Mouse (Mus musculus): ENCODE results near the gene Nol9.
"Not testable (repeated sequence)": the region's sequence is repeated elsewhere in the genome, so short reads cannot be mapped to it uniquely, and the experiment has no call there.

Gene Nol9

DNA sequence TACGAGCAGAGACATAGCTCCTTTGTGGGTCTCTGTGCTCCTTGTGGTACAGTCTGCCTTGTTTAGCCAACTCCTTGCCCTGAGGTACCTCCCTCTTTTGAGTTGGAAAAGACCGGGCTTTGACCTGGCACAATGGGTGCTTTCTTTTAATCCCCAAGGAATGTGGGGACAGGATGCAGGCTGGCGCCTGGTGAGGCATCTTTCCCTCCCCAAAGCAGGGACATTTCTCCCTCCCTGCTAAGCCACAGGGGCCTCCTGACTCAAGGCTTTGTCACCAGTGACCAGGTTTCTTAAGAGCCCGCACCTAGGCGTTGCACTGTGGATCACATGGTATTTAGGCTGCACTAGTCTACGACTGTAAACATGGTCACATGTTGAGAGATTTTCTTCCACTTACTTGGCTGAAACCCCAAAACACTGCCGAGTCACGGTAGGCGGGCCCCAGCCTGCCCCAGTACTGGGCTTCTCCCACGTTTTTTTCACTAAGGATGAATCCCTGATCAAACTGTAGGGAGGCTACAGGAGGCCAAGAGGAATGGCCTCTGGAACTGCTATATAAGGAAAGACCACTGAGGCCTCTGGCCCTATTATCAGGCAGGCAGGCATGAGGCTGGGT is 28.9 kb upstream of the Nol9 start:
- peak; percentile 70 to 89 for DNase-seq (ENCODE audit: inconsistent age in 2 of 2, low spot score in 1 of 2)

DNA sequence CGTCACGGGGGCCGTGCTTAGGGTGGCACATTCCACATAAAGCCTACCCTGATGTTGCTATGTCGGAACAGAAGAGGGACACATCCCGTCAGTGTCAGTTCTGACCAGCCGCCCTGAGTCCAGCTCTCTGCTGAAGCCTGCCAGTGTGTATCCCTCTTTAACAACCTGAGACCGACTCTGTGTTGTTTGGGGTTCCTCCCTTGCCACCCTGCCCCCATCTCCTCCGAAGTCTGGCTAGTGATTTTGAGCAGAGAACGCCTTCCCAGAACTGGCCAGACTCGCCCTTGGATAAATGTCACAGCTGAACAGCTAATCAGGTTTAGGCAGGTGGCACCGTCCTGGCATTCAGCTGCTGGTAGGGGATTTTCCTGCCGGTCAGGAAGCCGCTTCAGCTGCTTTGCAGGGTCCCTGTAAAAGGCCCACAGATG is 28.4 kb upstream of the Nol9 start:
- DNase-seq (ENCODE audit: inconsistent age in 2 of 2, low spot score in 1 of 2) = peak; percentile 40 to 81

DNA sequence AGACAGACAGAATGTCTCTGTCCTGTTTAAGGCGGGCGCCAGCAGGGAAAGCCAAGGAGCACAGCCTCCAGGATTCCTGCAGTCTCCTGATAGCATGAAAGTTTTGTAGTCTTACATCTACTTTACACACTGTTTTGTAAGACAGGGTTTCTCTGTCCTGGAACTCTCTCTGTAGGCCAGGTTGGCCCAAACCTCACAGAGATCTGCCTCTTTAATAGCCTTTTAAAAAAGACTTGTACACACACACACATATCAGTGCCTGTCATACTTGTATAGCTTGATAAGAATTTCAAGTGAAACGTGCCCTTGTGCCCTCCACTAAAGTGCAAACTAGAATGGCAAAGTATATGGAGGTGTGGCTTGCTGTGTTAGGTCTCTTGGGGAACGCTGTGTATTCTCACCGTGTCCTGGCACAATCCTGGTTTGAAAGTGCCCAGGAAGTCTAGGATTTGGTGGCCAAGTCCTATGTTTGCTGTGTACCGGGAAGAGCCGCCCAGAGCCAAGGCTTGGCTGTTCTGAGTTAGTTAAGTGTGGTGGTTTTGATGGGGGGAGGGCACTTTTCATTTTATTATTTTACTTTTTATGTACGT is 27.9 kb upstream of the Nol9 start:
- peak; percentile 9 to 36 for DNase-seq (ENCODE audit: inconsistent age in 2 of 2, low spot score in 1 of 2)

DNA sequence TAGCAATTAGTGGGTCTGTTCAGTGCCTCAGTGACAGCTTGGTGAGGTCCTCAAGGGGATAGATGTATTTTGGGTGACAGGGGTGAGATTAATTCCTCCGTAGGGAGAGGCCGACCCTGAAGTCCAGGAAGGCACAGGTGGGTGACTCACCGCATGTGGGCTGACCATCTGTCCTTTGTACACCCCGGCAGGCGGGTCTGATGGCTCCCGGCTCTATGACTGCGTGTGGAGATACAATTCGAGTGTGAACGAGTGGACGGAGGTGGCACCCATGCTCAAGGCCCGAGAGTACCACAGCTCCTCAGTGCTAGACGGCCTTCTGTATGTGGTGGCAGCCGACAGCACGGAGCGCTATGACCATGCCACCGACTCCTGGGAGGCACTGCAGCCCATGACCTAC is 27.0 kb upstream of the Nol9 start:
- peak; percentile 13 to 37 for DNase-seq (ENCODE audit: inconsistent age in 2 of 2, low spot score in 1 of 2)

DNA sequence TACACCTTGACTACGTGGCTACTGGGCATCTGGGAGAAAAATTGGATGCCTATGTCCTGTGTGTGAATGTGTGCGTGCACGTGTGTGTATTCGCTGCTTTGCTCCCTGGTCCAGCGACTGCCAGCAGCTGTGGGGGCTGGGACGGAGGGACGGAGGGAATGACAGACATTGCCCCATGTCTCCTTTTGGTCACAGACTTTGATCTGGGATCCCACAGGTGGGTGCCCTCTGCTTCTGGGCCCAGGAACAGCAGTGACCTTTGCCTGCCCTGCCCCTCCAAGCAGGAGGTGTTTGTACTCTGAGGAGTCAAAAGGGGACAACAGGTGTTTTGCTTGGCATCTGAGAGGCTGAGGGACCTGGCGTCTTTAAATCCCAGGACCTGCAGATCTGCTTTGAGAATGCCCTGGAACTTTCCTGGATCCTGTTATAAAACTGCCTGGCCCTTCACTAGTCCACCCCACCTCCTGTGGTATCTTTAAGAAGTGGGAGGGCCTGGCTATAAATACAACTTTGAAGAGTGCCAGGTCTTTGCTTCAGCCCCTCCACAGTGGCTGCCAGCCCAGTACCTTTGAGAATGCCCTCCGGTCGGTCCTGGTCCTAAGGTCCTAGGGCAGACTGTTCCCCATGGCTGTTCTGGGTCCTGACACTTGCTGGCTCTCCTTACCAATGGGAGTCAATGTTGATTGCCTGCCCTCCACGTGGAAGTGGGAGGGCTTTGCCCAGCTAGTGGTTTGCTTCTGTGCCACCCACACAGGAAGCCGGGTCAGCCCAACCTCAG is 25.9 kb upstream of the Nol9 start:
- no peak for DNase-seq (ENCODE audit: inconsistent age in 2 of 2, low spot score in 1 of 2)

DNA sequence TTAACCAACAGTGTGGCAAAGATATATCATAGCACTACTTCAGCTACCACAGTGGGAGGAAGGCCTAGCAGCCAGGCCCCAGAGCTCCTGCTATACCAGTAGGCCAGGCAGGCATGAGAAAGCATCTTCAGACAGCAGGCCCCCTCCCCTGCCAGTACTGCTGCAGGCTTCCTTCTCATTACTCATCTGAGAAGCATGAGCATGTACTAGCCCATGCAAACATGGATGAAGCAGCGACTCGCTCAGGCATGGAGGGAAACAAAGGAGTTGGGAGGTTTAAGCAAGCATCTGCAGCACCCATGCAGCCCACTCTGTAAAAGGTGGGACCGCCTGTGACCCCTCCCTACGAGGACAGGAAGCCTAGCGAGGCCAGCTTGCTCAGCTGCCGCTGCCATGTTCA is 20.0 kb upstream of the Nol9 start:
- no peak for DNase-seq (ENCODE audit: inconsistent age in 2 of 2, low spot score in 1 of 2)

DNA sequence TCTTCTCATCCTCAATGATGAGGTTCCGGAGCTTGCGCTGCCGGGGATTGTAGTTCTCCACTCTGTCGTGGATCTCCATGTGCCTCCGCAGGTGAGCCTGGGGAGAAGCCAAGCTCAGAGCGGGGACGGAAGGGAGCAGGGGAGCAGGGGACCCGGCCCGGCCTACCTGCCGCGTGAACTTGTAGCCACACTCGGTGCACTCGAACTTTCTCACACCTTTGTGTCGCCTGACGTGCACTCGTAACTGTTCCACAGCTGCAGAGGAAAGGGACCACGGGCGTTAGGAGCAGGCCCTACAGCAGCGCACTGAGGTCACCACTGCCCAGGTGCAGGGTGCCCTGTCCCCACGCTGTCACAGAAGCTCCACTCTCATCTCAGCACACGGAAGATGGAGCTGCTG is 19.1 kb upstream of the Nol9 start:
- DNase-seq (ENCODE audit: inconsistent age in 2 of 2, low spot score in 1 of 2) = no peak

DNA sequence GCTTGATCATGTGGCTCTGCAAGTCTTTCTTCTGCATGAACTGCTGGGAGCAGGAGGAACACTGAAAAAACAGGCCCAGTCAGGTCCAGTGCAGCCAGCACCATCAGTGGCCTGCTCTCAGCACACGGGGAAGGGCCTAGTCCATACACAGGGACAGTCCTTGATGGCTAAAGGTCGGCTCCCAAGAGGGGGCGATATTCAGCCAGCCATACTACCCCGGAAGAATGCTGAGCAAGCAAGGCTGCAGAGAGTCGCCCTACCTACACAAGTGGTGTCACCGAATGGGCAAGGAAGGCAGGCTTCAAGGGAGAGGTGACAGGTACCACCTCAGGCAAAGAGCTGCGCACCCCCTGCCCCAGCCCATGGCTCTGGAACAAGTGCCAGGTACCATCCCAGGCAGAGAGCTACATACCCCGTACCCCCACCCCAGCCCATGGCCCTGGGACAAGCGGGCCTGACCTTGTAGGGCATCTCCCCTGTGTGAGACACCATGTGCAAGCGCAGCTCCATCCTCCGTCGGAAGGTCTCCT is 17.5 kb upstream of the Nol9 start:
- DNase-seq (ENCODE audit: inconsistent age in 2 of 2, low spot score in 1 of 2) = no peak

DNA sequence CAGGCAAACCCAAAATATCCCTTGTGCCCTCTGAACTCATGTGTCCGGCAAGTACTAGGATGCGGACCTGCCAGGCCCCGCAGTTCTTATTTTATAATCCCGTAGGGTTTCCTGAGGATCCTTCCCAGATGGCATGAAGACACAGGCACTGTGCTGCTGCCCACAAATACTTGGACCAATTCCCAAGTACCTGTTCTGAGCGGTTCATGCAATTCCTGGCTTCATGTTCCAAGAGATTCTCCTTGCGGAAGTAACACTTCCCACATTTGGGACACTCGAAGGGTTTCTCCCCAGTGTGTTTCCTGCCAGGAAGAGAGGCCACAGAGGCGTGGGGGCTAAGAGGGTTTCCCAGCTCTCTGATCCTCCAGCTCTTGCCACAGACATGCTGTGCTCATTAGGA is 16.6 kb upstream of the Nol9 start:
- DNase-seq (ENCODE audit: inconsistent age in 2 of 2, low spot score in 1 of 2) = no peak

DNA sequence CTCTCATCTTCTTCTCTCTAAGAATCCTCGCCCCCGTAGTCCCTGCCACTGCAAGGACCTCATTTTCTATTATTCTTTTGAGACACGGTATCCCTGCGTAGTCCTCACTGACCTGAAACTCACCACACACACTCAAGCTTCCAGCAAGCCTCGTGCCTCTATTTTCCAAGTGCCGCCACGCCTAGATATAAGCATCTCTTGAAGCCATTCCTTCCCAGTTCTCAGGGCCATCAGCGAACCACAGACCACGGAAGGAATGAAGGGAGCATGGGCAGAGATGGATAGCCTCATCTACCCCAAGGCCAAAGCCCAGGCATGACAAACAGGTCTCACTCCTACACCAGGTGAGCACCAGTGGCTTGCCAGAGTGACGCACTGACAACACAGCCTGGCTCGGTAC is 14.6 kb upstream of the Nol9 start:
- DNase-seq (ENCODE audit: inconsistent age in 2 of 2, low spot score in 1 of 2) = no peak

DNA sequence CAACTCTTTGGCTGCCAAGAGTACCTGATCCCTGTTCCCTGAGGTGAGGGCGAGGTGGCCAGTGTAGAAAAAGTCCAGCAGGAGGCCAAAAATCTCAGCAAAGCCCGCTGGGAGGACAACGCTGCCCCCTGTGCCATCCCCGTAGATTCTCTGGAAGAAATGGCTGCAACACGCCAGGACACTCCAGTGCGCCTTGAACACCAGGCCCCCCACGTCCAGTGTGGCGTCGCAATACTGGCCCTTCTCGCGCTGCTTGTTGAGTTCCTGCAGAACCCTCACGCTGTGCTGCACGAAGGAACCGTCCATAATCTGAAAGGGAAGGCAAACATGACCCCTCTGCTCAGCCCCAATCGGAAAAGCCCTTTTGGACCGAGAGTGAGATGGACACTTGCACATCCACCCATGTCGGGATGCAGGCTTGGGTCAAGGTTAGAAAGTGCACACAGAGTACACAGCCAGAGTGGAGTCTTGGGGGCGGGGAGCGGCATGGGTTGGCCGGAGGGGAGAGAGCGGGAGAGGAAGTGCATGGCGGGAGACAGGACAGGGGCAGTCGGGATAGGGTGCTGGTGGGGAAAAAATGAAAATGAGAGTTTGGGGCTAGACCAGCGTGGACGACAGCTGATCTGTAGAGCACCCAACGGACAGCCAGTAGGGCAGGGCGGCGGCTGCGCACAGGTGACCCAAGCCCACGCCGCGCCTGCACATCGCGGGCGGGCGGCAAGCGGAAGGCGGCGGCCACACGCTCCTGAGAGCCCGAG is 12.2 kb upstream of the Nol9 start:
- no peak for DNase-seq (ENCODE audit: inconsistent age in 2 of 2, low spot score in 1 of 2)

DNA sequence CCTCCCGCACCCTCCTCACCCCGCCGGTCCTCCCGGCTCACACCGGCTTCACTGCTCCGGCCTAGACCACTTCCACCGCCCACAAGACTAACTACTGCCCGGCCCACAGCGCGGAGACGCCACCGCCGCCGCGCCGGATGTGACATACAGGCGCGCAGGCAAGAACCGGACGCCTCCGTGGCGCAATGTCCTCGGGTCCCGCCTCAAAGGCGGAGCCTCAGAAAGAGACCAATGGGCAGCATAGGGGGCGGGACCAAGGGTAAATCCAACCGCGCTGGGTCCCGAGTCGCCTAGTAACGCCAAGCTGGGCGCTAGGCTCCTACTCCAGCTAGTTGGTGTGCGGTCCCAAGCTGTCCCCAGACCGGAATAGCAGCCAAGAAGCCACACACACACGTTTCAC is 11.6 kb upstream of the Nol9 start, which contains the start of gene Zbtb48:
TSS of gene Zbtb48 (minus strand) at position 148 of the 400 bp plus-strand sequence.
- peak; percentile 98 to 99 for DNase-seq (ENCODE audit: inconsistent age in 2 of 2, low spot score in 1 of 2)

DNA sequence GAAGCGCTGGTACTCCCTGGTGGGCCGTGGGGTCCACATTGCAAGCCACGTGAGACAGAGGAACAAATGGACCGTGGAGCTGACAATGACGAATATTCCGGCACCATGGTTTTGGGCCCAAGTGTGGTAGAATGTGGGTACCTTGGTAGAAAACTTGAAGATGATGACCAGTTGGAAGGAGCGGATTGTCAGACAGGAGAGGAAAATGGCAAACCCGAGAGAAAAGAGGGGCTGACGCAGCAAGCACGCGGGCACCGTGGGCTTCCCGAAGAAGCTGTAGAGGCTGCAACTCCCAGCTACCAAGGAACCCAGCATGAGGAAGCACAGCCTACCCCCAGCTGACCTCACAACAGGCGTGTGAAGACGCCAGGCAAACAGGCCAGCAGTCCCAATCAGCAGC is 10.7 kb upstream of the Nol9 start:
- DNase-seq (ENCODE audit: inconsistent age in 2 of 2, low spot score in 1 of 2) = no peak

DNA sequence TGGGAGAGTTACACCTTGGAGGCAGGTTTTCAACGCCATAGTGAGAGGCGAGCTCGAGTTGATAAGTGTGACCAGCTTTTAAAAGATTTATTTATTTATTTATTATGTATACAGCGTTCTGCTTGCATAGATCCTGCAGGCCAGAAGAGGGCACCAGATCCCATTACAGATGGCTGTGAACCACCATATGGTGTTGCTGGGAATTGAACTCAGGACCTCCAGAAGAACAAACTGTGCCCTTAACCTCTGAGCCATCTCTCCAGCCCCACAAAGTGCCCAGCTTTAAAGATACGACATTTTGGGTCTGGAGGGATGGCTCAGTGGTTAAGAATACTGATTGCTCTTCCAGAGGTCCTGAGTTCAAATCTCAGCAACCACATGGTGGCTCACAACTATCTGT is 10.0 kb upstream of the Nol9 start:
- no peak for DNase-seq (ENCODE audit: inconsistent age in 2 of 2, low spot score in 1 of 2)

DNA sequence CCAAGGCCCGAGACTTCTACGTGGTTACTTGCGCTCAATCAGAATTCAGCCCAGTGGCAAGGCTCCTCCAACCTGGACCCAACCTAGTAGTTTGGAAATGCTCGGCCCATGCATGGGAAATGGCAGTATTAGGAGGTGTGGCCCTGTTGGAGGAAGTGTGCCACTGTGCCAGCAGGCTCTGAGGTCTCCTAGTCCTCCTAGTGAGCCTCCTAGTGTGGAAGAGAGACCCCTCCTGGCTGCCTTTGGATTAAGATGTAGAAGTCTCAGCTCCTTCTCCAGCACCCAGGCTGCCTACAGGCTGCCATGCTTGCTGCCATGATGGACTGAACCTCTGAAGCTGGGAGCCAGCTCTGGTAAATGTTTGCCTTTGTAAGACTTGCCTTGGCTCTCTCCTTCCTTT is 9.1 kb upstream of the Nol9 start:
- DNase-seq (ENCODE audit: inconsistent age in 2 of 2, low spot score in 1 of 2) = no peak

DNA sequence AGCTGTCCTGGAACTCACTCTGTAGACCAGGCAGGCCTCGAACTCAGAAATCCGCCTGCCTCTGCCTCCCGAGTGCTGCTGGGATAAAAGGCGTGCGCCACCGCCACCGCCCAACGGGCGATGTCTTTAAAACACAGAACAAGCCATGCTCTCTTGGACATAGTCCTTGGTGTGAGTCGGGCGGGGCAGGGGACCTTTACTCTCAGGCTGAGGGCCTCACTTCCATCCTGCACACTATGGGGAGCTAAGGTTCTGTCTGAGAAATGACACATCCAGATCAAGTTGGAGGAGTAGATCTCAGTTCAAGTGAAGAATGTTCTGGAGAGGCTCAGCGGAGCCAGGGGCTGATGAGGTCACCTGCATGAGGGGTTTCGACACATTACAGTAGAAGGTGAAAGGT is 6.2 kb upstream of the Nol9 start:
- DNase-seq (ENCODE audit: inconsistent age in 2 of 2, low spot score in 1 of 2) = no peak

DNA sequence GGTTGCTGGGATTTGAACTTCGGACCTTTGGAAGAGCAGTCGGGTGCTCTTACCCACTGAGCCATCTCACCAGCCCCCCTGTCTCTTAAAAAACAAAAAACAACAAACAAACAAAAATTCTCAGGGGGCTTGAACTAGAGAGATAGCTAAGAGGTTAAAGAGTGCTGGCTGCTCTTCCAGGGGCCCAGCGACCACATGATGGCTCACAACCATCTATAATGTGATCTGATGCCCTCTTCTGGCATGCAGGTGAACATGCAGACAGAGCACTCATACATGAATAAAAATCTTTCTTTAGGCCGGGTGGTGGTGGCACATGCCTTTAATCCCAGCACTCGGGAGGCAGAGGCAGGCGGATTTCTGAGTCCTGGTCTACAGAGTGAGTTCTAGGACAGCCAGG is 2.7 kb upstream of the Nol9 start:
- DNase-seq (ENCODE audit: inconsistent age in 2 of 2, low spot score in 1 of 2) = not testable (repeated sequence)

DNA sequence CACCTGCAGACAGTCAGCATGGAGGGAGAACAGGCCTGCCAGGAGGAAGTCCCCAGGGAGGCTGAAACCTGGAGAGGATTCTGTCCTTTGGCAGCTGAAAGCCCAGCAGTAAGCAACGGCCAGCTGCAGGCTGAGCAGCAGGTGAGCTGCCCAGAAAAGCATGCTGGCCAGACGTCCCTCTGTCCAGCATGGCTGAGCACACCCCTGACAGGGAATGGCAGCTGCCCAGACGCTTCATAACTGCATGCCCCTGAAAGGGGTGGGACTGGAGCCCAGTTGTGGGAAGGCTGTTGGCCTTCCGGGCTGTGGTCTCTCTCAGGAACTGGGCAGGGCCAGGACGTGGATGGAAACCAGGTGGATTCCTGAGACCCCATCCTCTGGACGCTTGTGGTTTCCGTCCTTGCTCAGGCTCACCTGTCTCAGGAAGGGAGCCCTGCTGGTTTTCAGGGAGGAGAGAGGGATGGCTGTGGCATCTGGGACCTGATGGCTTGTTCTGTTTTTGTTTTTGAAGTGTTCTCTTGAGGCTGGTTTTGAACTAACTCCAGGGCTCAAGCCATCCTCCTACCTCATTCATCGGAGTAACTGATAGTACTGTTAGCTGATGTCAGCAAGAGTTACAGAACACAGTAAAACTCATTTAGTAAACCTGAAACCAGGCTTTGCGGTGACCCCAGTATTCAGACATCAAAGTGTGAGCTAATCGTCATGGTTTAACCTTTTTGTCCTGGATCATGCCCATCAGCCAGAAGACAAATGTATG is 716 bp upstream of the Nol9 start, which contains the start of gene Tas1r1:
TSS of gene Tas1r1 (minus strand) at position 344 of the 760 bp plus-strand sequence.
- no peak for DNase-seq (ENCODE audit: inconsistent age in 2 of 2, low spot score in 1 of 2)

DNA sequence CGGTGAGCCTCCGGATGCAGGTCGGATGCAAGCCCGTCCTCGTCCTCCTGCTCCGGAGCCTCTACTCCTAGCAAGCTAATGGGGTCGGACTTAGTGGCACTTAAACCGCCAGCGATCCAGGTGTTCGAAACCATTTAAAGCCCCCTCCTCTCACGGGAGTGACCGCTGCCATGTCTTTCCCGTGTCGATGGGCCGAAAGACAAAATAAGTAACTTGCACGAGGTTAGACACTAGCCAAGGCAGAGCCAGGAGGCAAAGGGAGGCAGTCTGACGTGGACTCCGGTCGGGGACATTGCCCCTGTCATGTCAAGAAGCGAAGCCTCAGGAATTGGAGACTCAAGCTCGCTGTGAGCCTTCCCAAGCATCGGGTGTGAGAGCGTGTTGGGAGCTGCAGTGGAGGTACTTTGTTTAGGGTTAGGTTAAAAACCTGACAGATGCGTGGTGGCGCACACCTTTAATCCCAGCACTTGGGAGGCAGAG is 750 bp downstream of the Nol9 start:
- no peak for DNase-seq (ENCODE audit: inconsistent age in 2 of 2, low spot score in 1 of 2)

DNA sequence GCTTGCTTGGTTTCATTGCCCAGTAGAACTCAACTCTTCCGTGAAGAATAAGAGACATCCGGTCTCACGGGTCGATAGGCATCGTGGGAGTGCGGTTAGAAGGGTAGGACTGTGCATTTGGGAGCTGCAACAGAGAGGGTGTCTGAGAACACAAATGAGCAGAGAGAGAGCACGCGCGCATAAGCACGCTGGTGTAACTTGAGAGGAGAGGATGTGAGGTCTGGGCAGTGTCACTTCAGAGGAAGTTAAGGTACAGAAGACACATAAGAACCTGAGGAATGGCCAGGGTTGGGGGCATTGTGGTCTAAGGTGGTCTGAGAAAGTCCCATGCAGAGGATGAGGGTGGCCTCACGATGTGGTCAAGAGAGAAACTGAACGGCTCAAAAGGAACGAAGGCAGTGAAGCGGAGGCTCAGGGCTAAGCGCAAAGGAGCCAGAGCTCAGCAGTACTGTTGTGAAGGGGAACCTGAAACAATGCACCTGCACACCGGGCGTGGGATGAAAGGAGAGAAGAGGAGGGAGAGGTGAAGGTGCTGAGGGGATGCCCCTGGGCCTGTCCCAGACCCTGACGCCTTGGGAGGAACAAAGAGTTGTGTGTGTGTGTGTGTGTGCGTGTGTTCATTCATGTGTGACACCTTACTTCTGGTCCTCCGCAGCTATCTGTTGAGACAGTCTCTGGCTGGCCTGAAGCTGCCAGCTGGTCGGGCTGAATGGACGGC is 3.0 kb downstream of the Nol9 start:
- DNase-seq (ENCODE audit: inconsistent age in 2 of 2, low spot score in 1 of 2) = no peak
